Mouse (Mus musculus) cortical plate, adult 2 months (tissue): Measurements from ENCODE around the gene 1600014C10Rik.
A peak's percentile ranks its signal among the peaks of the same experiment; 100 is the strongest.

ENCODE experiments used
- CTCF ChIP-seq: fragments of 200-500 bp; IDR thresholded peaks from 2 replicates; pipeline ENCODE4 v1.5.1; 2011; ENCODE audit warnings: mild to moderate bottlenecking, control low read depth, low read length; ENCODE audit not compliant: insufficient read depth; ENCODE audit errors: extremely low read depth
- POLR2A ChIP-seq: fragments of 200-500 bp; IDR thresholded peaks from 2 replicates; pipeline ENCODE4 v1.6.1; 2011; ENCODE audit warnings: mild to moderate bottlenecking, low read length, control low read depth; ENCODE audit not compliant: insufficient read depth; ENCODE audit errors: extremely low read depth

DNA sequence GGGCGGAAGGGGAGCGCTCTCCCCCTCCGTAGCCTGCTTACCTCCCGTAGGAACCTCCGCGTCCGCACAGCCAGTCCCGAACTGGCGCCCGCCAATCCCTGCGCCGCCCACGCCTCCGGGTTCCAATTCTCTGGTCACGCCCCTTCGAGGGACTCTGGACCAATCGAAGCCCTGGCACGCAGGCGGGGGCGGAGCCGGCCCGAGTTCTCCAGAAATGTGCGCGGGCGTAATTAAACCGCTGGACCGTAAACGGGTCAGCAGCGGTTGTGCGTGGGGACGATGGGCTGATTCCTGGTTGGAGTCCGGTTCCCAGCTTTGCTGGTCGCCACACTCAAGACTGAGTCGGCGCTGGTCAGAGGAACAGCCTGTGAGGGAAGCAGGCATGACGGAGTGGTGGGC, 44.9 kb downstream of the 1600014C10Rik start, which contains the start of gene Plekhf1:
- 0 out of 2 replicates have a peak, but pooled peaks have one; percentile 32 for TF ChIP-seq POLR2A
- TF ChIP-seq CTCF = no peak
